Mouse (Mus musculus): ENCODE measurements at regions not wholly inside any gene's neighbourhood (a gene's known extent, or its start where the extent isn't known, plus 50 kb on each side); places are given as distances from the start of the nearest gene placed in this dataset.

DNA sequence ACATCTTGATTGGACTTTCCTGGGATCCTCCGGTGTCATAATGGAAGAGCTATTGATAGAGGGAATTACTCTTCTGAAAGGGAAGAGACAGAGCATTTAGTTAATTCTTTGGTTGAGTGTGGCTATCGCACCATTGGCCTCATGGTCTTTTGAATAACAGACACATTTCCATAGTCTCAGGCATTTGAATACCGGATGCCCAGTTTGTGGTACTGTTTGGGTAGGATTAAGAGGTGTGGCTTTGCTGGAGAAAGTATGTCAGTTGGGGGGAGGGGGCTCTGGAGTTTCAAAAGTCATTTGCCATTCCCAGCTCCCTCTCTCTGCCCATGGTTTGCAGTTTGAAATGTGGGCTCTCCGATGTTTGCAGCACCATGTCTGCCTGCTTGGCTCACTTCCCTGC, 139.4 kb upstream of the Smim15 start:
- DNase-seq (ENCODE audit: low read depth, low spot score): peak; percentile 55

DNA sequence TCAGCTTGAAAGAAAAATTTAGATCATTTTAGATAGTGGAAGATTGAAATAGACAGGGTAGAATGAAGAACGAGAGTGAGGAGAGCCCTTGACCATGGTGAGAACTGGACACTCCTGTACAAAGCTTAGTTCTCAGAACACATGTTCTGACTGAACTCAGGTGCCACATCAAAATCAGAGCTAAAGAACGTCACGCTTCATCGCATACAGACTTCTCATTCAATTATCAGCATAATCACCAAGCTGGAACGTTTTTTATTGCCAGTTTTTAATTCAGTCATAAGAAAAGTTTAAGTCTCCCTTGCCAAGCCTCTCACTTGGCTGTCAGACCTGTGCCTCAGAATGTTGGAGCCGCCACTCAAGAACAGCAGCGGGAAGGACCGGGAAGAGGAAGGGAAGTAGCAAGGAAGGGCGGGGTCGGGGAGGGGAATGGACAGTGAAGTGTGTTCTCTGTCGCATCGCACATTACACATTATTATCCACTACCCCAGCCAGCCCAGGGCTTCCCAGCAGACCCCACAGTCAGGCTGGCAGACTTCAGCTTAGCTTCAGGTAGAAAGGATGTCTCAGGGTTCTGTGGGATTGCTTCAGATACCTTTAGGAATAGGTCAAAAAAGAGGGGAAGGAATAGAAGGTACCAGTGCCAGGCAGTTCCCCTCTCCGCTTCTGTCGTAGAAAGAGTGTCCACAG, 140.1 kb upstream of the Smim15 start:
- DNase-seq (ENCODE audit: low read depth, low spot score): no peak

DNA sequence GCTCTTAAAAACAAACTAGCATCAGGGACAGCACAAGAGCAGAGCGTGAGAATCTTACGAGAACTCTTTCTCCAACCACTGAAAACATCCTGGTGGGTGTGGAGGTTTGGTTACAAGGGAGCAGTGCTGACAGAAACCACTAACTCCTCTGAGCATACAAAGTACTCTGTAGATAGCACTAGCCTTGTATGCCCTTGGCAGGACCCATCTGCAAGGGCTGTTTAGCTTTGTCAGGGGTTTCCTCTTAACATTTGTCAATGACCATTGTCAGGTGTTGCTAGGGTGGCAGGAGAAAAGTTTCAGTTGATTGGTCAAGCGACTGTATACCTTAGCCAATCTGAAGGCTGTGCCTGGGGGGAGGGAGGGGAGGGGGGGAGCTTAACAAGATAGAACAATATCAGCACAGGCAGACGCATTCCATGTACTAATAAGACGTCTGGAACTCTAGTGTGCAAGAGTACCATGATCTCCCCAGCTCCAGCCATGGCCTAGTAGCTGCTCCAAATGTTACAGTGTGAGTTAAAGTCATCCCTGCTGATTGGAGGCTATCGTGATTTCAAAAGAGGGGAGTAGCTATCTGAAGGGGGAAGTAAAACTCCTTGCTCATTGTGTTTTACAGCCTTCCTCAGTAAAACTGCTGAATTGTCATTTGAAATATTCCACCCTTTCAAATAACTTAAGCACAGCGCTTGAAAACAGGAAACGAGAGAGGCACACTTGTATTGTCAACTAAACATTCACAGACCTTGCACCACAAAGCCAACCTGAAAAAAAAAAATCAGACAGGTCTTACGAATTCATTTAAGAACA, 140.9 kb upstream of the Smim15 start:
- peak; percentile 42 for DNase-seq (ENCODE audit: low read depth, low spot score)

DNA sequence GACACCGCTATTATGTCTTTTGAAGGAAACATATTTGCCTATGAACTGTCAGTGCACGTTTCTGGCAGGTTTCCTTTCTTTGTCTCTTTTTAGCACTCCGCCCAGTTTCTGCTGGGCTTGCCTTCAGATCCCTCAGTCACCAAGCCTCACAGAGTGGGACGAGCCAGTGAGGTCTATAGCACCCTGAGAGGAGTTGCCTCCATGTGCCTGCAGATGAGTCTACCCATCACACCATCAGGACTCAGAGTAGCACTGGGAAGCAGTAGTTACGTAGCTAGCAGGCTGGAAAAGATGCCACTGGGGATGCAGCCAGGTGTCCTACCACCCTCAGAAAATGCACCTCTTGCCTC, 141.5 kb upstream of the Smim15 start:
- DNase-seq (ENCODE audit: low read depth, low spot score): no peak

GRCm38 (mm10) chr13:107899600-107900229, 144.5 kb upstream of the Smim15 start:
- DNase-seq (ENCODE audit: low read depth, low spot score): no peak

DNA sequence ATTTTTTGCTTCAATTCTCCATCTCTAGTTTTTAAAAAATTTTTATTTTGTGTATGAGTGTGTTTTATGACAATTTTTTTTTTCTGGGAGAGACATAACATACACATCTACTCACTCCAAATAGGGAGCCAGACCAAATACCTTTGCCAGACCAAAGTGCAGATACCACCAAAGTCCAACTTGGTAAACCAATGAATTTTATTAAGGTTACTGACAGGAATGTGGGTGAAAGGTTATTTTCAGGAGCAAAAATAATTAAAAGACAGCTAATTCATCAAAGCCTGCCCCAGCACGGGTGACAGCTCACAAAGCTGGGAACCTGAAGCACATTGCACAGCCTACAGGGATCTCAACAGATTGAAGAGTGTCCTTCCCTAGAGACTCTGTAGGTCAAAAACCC, 146.6 kb upstream of the Smim15 start:
- DNase-seq (ENCODE audit: low read depth, low spot score): no peak

DNA sequence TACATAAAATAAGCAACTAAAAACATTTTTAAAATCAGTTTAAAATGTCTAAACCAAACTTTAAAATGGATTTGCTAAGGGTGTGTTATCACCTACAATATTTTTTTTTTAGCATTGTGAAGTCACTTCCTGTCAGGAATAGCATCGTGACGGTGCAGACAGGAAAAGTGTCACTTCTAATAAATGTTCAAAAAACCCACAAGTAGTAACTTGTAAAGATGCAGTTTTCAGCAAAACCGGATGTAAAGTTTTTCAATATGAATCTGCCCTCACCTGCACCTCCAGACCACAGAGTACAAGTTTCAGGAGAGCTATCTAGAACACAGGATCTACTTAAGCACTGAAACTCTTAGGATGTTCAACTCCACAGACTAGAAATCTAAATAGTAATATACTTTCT, 147.1 kb upstream of the Smim15 start:
- no peak for DNase-seq (ENCODE audit: low read depth, low spot score)

DNA sequence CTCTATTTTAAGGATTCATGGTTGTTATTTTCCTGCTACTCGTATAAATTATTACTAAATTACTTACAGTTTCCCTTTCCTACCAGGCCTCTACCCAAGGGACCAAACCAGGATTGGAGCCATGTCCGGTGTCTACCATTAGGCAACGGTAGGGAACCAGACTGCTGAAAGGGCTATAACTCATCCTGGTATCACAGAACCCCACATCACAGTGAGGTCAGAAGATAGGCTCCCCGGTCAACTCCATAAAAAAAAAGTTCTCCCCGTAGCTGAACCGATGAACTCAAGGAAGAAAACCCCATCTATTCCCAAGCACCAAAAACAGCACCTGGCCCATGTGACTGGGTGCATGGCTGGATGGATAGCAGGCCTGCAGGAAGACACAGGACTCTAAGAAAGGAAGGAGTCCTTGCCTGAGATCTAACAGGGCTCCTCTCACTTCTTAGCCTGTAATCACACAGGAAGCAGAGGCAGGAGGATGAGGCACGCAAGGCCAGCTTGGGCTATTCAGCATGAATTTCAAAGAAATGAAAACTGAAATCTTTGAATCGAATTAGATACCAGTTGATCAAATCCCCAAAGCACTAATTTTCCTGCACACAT, 150.6 kb upstream of the Smim15 start:
- no peak for DNase-seq (ENCODE audit: low read depth, low spot score)

DNA sequence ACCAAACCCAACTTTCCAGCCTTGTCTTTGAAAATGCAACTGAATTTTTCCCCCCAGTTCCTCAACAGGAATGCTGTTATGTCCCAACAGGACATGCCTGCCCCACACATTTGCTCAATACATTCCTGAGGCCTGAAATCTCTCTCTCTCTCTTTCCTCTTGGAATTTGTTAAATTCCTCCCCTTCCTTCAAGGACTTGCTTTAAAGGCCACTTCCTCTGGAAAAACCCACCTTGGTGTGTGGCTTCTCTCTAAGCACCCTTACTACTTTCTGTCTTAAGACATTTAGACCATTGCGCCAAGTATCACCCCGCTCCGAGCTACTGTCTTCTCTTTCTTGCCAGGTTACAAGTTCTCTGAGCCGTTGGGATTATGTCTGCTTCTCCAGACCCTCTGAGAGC, 151.2 kb upstream of the Smim15 start:
- DNase-seq (ENCODE audit: low read depth, low spot score): no peak

GRCm38 (mm10) chr13:107891946-107892345, 152.3 kb upstream of the Smim15 start:
- no peak for DNase-seq (ENCODE audit: low read depth, low spot score)

DNA sequence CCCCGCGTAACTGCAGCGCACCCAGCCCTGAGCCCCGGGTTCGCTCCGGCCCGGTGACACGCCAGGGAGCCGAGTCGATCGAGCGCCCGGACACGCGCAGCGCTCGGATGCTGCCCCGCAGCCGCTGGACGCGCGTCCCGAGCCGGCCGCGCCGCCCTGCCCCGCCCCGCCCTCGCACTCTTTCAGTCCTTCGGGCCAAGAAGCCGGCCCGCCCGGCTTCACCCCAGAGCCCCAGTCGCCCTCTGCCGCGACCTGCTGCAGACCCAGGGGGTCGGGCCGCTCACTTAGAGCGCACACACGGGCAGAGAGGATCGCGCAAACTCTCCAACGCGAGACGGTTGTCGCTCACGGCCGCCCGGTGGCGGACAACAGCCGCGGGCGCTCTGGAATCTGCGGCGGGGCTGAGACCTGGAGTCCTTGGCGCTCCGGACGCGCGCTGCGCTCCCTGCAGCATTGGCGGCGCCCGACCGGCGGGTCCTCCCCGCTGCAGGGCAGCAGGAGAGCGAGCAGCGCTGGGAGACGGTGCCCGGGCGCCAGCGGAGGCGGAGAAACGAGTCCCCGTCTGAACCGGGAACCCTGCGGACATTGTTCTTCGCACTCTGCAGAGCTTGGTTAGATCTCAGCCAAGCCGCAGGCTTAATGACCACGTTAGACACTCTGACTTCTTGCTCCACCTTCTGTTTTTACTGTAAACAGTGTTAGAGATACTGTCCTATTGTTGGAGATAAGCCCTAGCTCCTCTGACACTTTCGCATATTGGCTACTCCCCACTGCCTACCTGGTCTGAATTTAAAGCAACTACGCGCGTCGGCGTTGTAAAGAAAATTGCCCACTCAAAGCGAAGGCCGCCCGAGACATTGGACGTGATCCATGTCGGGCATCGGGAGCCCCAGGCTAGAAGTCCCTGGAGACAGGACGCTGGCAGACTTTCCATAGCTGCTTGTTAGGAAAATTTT, 153.1 kb upstream of the Smim15 start:
- peak; percentile 72 for DNase-seq (ENCODE audit: low read depth, low spot score)

GRCm38 (mm10) chr13:107889985-107890865, 154.0 kb upstream of the Smim15 start:
- DNase-seq (ENCODE audit: low read depth, low spot score): peak; percentile 98

GRCm38 (mm10) chr13:107889588-107889984, 154.7 kb upstream of the Smim15 start:
- no peak for DNase-seq (ENCODE audit: low read depth, low spot score)

- DNase-seq (ENCODE audit: low read depth, low spot score): no peak
Measured at GRCm38 (mm10) chr13:107888571-107889451, 155.4 kb upstream of the Smim15 start.

DNA sequence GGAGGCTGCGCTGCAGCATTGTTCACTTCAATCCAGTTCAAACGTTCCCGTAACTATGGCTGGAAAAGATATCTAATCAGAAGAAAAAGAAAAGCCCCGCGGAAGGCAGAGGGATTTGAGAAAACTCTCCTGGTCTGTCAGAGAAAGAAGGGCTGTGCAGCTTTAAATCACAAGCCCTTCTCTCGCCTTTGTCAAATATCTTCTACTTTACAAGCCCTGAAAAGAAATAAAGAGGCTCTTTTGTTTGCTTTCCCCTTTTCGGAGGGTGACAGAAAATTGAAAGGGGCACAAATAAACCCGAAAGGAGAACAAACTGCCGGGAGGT, 156.1 kb upstream of the Smim15 start:
- peak; percentile 41 for DNase-seq (ENCODE audit: low read depth, low spot score)

DNA sequence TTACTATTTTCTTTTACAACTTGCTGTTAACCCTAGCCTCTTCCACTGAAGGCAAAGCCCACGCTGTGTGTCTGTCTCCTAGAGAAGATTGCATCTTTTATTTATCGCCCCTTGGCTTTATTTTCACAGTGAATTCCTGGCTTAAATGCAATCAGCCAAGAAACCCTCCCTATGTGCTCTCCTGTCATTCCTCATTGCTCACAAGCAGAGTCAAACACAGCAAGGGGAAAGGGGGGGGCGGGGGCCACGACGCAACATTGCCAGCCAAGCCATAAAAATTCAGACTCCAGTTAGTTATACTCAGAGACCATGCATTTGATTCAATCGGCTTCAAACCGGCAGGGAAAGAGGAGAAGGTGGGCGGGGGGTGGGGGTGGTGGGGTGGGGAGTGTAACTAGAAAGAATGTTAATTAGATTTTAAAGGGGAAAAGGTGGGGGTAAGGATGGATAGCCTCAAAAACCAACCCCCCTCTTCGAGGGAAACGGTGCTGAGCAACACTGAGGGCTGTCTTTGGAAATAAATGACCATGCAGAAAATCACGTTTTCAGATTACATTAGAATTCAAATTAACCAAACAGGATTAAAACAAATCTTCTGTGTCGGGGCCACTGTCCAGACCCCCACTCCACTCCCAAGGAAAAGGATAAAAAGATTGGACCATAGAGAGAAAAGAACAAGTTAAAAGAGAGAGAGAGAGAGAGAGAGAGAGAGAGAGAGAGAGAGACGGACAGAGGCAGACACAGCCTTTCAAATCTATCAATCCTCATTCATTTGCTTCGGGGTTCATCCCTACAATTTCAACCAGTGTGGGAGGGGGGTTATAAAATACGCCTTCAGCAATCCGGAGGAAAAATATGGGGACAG, 156.6 kb upstream of the Smim15 start:
- DNase-seq (ENCODE audit: low read depth, low spot score): no peak

DNA sequence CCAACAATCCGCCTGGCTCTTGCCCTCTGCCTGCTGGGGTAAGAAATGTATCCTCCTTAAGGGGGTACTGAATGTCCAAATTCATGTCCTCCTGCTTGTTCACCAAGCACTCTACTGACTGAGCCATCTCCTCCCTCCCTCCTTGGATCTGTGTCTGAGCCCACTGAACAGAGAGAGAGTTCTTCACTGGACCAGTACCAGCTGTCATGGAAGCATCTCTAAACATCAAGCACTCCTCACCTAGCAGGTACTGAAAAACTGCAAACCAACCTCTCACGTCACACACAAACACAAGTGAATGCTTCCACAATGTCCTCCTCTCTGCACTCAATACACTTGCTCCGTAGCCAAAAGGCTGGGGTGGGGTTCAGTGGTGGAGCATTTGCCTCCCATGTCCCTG, 159.4 kb upstream of the Smim15 start:
- DNase-seq (ENCODE audit: low read depth, low spot score): no peak

DNA sequence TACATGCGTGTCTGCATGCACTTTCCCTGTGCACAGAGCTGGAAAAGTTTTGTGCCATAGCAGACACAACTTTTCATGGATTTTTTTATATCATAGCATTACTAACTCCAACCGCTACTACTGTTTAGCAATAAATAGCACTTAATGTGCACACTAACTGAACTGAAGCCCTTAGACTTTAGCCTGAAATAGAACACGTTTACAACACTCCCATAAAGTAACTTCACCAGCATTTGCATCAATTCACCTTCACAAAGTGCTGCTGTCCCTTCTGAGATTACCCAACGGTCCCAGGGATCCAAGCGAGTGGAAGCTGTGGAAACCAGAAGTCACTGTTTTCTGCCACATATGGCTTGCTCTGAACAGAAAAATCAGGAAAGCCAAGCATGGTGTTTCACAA, 161.9 kb upstream of the Smim15 start:
- DNase-seq (ENCODE audit: low read depth, low spot score): no peak
